Mouse (Mus musculus) heart, embryonic 15.5 days (tissue): ENCODE results near the gene Tmem268. TPM values are rescaled to one million over a fixed set of nuclear protein-coding genes. Genes with fewer than 3 reads are reported as not detected.

Experiments used
- ATAC-seq: fragments of 200-750 bp; cut with Nextera tagmentation; replicated peaks from 2 replicates; pipeline ENCODE4 v1.8.0; 2017; ENCODE audit warnings: low read depth, moderate TSS enrichment; ENCODE audit not compliant: insufficient number of reproducible peaks, insufficient read depth, low FRiP score
- H3K27ac ChIP-seq: fragments of 300-500 bp; sonication (generic); 2 replicates; pipeline ENCODE4 v1.5.1; 2015; ENCODE audit warnings: mild to moderate bottlenecking, inconsistent platforms
- H3K27me3 ChIP-seq: fragments of 300-500 bp; sonication (generic); 2 replicates; pipeline ENCODE4 v1.6.1; 2015; ENCODE audit warnings: inconsistent platforms
- H3K36me3 ChIP-seq: fragments of 300-500 bp; sonication (generic); 2 replicates; pipeline ENCODE4 v1.6.1; 2015; ENCODE audit warnings: mild to moderate bottlenecking, inconsistent platforms
- H3K4me1 ChIP-seq: fragments of 300-500 bp; sonication (generic); replicated peaks from 2 replicates; pipeline ENCODE4 v1.6.1; 2015; ENCODE audit warnings: inconsistent platforms
- H3K4me2 ChIP-seq: fragments of 300-500 bp; sonication (generic); 2 replicates; pipeline ENCODE4 v1.6.1; 2015; ENCODE audit warnings: inconsistent platforms, mild to moderate bottlenecking, moderate library complexity
- H3K4me3 ChIP-seq: fragments of 300-500 bp; sonication (generic); 2 replicates; pipeline ENCODE4 v1.5.1; 2015; ENCODE audit warnings: mild to moderate bottlenecking, inconsistent platforms
- H3K9ac ChIP-seq: fragments of 300-500 bp; sonication (generic); 2 replicates; pipeline ENCODE4 v1.6.1; 2015; ENCODE audit warnings: mild to moderate bottlenecking, inconsistent platforms
- H3K9me3 ChIP-seq: fragments of 300-500 bp; sonication (generic); replicated peaks from 2 replicates; pipeline ENCODE4 v1.6.1; 2016; ENCODE audit warnings: inconsistent platforms
- WGBS: fragments of 180-500 bp; shearing (Covaris S2); methylation state at CpG from one replicate; pipeline ENCODE4 v1.1.7; 2015; ENCODE audit warnings: mixed read lengths; 5-methylcytosine and 5-hydroxymethylcytosine counted together
- polyA plus RNA-seq: library from polyadenylated mRNA; unstranded; fragments of >200 nt; fragmentation: Nextera tagmentation; extraction: Ambion mirVana; gene quantifications from 2 replicates; pipeline ENCODE4 v1.2.1, GENCODE M21; 2015

The Tmem268 gene
- polyA plus RNA-seq, 1 experiment from 2014 or later: 4.4 TPM

- peaks cover 19% of the 10 kb centered on the region for H3K36me3 ChIP-seq
- no peaks in the 10 kb centered on the region for H3K27me3 ChIP-seq
- no peak overlapping the region for H3K27ac ChIP-seq
- H3K9me3 ChIP-seq: no peaks in the 10 kb centered on the region
- no peak overlapping the region for H3K4me2 ChIP-seq
- peaks cover 39% of the 10 kb centered on the region for H3K4me1 ChIP-seq
- no peak overlapping the region for H3K9ac ChIP-seq
- ATAC-seq: no peak
- 52% methylated on average over 5 of the region's 5 CpGs for WGBS
- H3K4me3 ChIP-seq: no peak overlapping the region
Measured at GRCm38 (mm10) chr4:63556665-63557064, 1.9 kb upstream of the Tmem268 start.

DNA sequence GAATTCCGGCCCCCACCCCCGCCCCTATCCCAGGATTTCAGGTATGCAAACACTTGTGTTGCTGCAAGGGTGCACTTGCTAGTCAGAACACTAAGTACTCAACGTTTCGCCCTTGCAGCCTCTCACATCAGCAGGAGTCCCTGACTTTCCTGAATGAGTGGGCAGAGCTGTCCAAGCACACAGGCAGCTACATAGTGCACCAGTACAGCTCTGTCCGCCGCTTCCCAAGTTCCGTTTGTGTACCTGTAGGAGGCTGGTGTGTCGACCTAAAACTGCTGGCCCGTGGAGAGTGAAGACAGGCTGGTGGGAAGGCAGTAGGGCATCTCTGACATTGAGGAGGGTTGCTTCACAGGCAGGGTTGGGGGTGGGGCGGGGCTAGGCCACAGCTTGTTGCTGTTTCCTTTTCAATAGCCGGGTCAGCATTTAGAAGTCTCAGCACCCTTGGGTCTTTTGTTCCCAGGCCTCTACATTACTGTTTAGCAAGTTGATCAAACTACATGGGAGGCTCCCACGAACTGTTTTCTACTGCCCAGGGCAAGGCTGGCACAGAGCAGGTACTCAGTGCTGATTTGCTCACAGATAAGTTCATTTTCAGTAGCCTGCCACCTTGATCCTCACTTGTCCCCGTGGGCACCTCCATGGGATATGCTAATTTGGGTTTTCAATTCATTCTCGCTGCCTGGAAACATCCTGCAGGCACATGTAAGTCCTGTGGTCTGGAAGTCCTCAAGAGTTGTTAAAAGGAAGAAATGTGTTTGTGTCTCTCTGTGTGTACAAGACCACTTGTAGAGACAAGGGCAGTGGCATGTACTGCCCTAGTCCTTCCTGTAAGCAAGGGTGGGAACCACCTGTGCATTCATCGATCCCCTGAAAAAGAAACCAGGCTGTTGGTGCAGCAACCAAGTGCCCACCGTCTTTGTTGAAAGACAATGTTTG is 1.2 kb upstream of the Tmem268 start:
- peaks cover 44% of the 10 kb centered on the region for H3K4me1 ChIP-seq
- H3K9ac ChIP-seq: 0 out of 2 replicates have a peak overlapping the region, but pooled peaks have one; percentile 22
- H3K4me2 ChIP-seq: peak overlapping the region; percentile 93
- peak overlapping the region; percentile 39; the same call in 1 of the 2 replicates for H3K27ac ChIP-seq
- WGBS: 25% methylated on average over 16 of the region's 16 CpGs
- ATAC-seq: no peak
- H3K36me3 ChIP-seq: peaks cover 12% of the 10 kb centered on the region; the same call in 1 of the 2 replicates
- no peaks in the 10 kb centered on the region for H3K9me3 ChIP-seq
- no peaks in the 10 kb centered on the region for H3K27me3 ChIP-seq
- H3K4me3 ChIP-seq: no peak overlapping the region

- no peak for ATAC-seq
- H3K27ac ChIP-seq: peak overlapping the region; percentile 70
- 41% methylated on average over 9 of the region's 9 CpGs for WGBS
Measured at GRCm38 (mm10) chr4:63559127-63559697, 631 bp downstream of the Tmem268 start.

GRCm38 (mm10) chr4:63560079-63560478 is 1.5 kb downstream of the Tmem268 start:
- no peak overlapping the region for H3K4me3 ChIP-seq
- H3K27me3 ChIP-seq: no peaks in the 10 kb centered on the region
- WGBS: 56% methylated on average over 8 of the region's 8 CpGs
- H3K9me3 ChIP-seq: no peaks in the 10 kb centered on the region
- no peak overlapping the region for H3K27ac ChIP-seq
- H3K4me1 ChIP-seq: peaks cover 45% of the 10 kb centered on the region
- no peak for ATAC-seq
- H3K36me3 ChIP-seq: 0 out of 2 replicates have a peak, but pooled peaks cover 1% of the 10 kb centered on the region
- peak overlapping the region; percentile 22; the same call in 1 of the 2 replicates for H3K9ac ChIP-seq
- peak overlapping the region; percentile 93; the same call in 1 of the 2 replicates for H3K4me2 ChIP-seq

More at GRCm38 (mm10) chr4:63559127-63559697, 631 bp downstream of the Tmem268 start:
- H3K27me3 ChIP-seq: no peaks in the 10 kb centered on the region
- H3K36me3 ChIP-seq: 0 out of 2 replicates have a peak, but pooled peaks cover 6% of the 10 kb centered on the region
- peak overlapping the region; percentile 66 for H3K4me3 ChIP-seq
- peaks cover 45% of the 10 kb centered on the region for H3K4me1 ChIP-seq
- H3K9me3 ChIP-seq: no peaks in the 10 kb centered on the region
- peak overlapping the region; percentile 93 for H3K4me2 ChIP-seq
- peak overlapping the region; percentile 84 for H3K9ac ChIP-seq

DNA sequence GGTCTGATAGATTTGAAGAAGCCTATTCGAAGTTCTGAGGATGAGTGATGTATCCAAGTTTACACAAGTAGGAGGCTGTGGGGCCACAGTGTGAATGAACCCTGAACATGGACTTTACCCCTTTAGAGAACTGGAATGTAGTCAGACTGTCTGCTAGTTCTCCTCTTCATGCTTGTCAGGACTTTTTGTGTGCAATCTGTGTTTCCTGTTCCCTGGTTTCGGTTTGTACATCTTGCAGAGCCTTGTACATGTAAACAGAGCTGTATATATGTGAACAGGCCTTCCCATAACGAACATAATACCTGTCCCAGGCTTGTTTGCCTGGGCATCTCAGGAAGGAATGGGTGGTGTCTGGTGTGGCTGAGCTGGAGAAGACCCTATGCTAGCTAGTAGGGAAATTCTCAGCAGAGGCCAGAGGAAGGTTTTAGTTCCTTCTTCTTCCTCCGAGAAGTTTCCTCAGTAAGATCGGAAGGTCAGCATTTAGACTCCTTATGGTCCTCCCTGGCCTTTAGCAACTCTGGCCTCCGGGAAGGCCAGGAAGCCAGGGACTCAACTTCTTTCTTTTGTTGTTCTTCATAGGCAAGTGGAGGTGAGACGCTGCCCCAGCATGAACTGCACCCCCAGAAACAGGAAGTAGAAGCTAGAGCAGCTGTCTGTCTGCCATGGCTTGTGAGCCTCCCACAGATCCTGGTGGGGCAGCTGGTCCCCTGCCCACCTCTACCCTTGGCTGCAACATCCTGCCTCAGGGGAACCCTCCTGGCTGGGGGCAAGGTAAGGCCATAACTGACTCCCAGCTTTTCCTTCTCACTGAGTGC is 3.5 kb downstream of the Tmem268 start:
- WGBS: 66% methylated on average over 7 of the region's 7 CpGs
- no peaks in the 10 kb centered on the region for H3K9me3 ChIP-seq
- H3K4me3 ChIP-seq: no peak overlapping the region
- H3K27me3 ChIP-seq: no peaks in the 10 kb centered on the region
- H3K36me3 ChIP-seq: no peaks in the 10 kb centered on the region
- no peak for ATAC-seq
- H3K27ac ChIP-seq: no peak overlapping the region
- no peak overlapping the region for H3K9ac ChIP-seq
- no peak overlapping the region for H3K4me2 ChIP-seq
- peaks cover 36% of the 10 kb centered on the region for H3K4me1 ChIP-seq

GRCm38 (mm10) chr4:63562742-63563141 is 4.2 kb downstream of the Tmem268 start:
- Histone ChIP-seq H3K9ac (no peak overlapping the region), H3K4me2 (no peak overlapping the region), H3K9me3 (no peaks in the 10 kb centered on the region), H3K4me3 (no peak overlapping the region), H3K36me3 (no peaks in the 10 kb centered on the region), H3K27me3 (no peaks in the 10 kb centered on the region), H3K4me1 (peaks cover 31% of the 10 kb centered on the region), H3K27ac (no peak overlapping the region)
- WGBS: 83% methylated on average over 4 of the region's 4 CpGs
- no peak for ATAC-seq

- WGBS: 59% methylated on average over 10 of the region's 10 CpGs
- H3K4me1 ChIP-seq: 0 out of 2 replicates have a peak, but pooled peaks cover 2% of the 10 kb centered on the region
Measured at GRCm38 (mm10) chr4:63567712-63568390, 9.3 kb downstream of the Tmem268 start.

GRCm38 (mm10) chr4:63569322-63569721 is 10.7 kb downstream of the Tmem268 start:
- Histone ChIP-seq H3K4me3 (no peak overlapping the region), H3K36me3 (no peaks in the 10 kb centered on the region), H3K27me3 (no peaks in the 10 kb centered on the region), H3K4me2 (no peak overlapping the region), H3K9me3 (no peaks in the 10 kb centered on the region), H3K27ac (no peak overlapping the region), H3K9ac (no peak overlapping the region), H3K4me1 (0 out of 2 replicates have a peak, but pooled peaks cover 2% of the 10 kb centered on the region)
- ATAC-seq: no peak
- WGBS: 76% methylated on average over 8 of the region's 8 CpGs

More at GRCm38 (mm10) chr4:63567712-63568390, 9.3 kb downstream of the Tmem268 start:
- Histone ChIP-seq H3K4me3 (no peak overlapping the region), H3K9me3 (no peaks in the 10 kb centered on the region), H3K27me3 (no peaks in the 10 kb centered on the region), H3K9ac (no peak overlapping the region), H3K4me2 (no peak overlapping the region), H3K27ac (no peak overlapping the region), H3K36me3 (no peaks in the 10 kb centered on the region)
- peak; percentile 65 for ATAC-seq

DNA sequence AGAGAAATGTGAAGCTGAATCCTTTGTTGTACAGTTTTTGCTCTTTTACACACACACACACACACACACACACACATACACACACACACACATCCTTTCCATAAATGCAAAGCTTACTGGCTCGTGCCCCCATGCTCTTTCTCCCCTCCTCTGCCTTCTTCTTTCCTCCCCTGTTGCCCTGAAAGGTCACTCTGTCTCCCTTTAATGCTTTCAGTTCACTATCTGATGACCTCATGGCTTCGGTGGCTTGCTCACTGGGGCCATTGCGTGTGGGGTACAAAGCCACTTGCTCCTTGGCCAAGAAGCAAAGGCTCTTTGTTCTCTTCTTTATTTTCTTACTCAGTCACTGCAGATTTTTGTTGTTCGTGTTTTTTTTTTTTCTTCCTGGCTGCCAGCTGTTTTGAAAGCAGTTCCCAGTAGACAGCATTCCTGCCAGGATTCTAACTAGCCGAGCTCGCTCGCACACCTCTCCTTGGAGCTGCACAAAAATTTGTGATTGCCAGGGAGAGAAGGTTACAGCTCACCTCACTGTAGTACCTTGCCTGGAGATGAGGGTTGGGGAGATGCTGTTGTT is 11.7 kb downstream of the Tmem268 start:
- no peak overlapping the region for H3K4me3 ChIP-seq
- WGBS: 48% methylated on average over 7 of the region's 7 CpGs
- no peak for ATAC-seq

DNA sequence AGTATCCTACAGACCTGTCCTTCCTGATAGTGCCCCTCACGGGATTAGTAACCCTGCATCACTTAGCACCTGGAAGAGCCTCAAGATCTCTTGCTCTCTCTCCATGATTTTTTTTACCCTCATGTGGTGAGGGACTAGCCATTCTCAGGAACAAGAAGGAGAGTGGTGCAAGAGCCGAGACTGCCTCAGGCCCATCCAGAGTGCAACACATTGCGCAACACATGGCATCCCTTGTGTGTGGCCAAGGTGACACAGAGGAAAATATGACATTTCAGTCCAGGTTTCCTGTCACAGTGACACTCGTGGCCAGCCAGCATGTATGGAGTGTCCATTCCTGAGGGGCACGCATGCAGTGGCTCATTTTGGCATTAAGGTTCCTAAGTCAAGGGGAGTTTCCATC is 14.0 kb downstream of the Tmem268 start:
- 90% methylated on average over 5 of the region's 5 CpGs for WGBS
- Histone ChIP-seq H3K4me1 (0 out of 2 replicates have a peak, but pooled peaks cover 2% of the 10 kb centered on the region), H3K9ac (no peak overlapping the region), H3K9me3 (0 out of 2 replicates have a peak, but pooled peaks cover 3% of the 10 kb centered on the region), H3K4me3 (no peak overlapping the region), H3K27me3 (no peaks in the 10 kb centered on the region), H3K27ac (no peak overlapping the region), H3K4me2 (no peak overlapping the region), H3K36me3 (peaks cover 3% of the 10 kb centered on the region; the same call in 1 of the 2 replicates)
- no peak for ATAC-seq

More for the DNA sequence above, 11.7 kb downstream of the Tmem268 start:
- Histone ChIP-seq H3K9me3 (no peaks in the 10 kb centered on the region), H3K27me3 (no peaks in the 10 kb centered on the region), H3K27ac (no peak overlapping the region), H3K4me1 (0 out of 2 replicates have a peak, but pooled peaks cover 2% of the 10 kb centered on the region), H3K4me2 (no peak overlapping the region), H3K36me3 (no peaks in the 10 kb centered on the region), H3K9ac (no peak overlapping the region)
